In genomic region chr4:47020563-47020962, GRCm38 (mm10) we compare ENCODE assay signal across 8 mouse cellular contexts. TPM values are rescaled to one million over a fixed set of nuclear protein-coding genes. Genes with fewer than 3 reads are reported as not detected.
DNase-seq lines count a peak whose midpoint lies in the region; ATAC-seq and TF ChIP-seq lines count a peak whose summit lies in the region.

No protein-coding gene starts in this region.

- no peak for ATAC-seq in limb, embryonic 11.5 days (ENCODE audit: insufficient number of reproducible peaks, low FRiP score, low TSS enrichment, low read depth)

- intact Hi-C loops in left cerebral cortex, postnatal 36 days (cut with DNase I): loop anchor here (5.0 kb wide), 1 partner anchor 333 kb away; no protein-coding TSS in a partner anchor

- in situ Hi-C loops in ES-E14 (cut with MboI; ENCODE audit: low sequenced_read_pairs in 2 of 2, unreplicated experiment in 2 of 2): no loop called here

- no peak overlapping the region for H3K4me2 ChIP-seq in limb, embryonic 11.5 days (ENCODE audit: low read depth, severe bottlenecking)

- DNase-seq in left cerebral cortex, adult 18-20 months (ENCODE audit: low spot score in 2 of 2): peak; percentile 68 to 84
- no peak for DNase-seq in left cerebral cortex, postnatal 36 days (ENCODE audit: low spot score in 2 of 2)
- peak; percentile 44 for DNase-seq in ES-E14 (ENCODE audit: low read depth, low spot score)
- DNase-seq in brain, adult 2 months (ENCODE audit: low read depth, low spot score): peak; percentile 68
- DNase-seq in frontal cortex, postnatal 36 days (ENCODE audit: low spot score in 2 of 2): peak; percentile 67 to 70
- peak; percentile 82 for DNase-seq in limb, embryonic 11.5 days (ENCODE audit: low spot score)
- DNase-seq in ovary, postnatal 36 days (ENCODE audit: low spot score): peak; percentile 59
- peak; percentile 23 for DNase-seq in yolk sac, embryonic 10.5 days (ENCODE audit: low spot score)

- no peaks in the 10 kb centered on the region for H3K36me3 ChIP-seq in ES-E14 (ENCODE audit: control insufficient read depth, insufficient read depth, low read length, poor library complexity, severe bottlenecking)
- H3K36me3 ChIP-seq in limb, embryonic 11.5 days (ENCODE audit: control insufficient read depth, insufficient read depth, low read length): no peaks in the 10 kb centered on the region

- H3K9me3 ChIP-seq in ES-E14 (ENCODE audit: control insufficient read depth, insufficient read depth, low read depth, low read length): no peaks in the 10 kb centered on the region
- H3K9me3 ChIP-seq in limb, embryonic 11.5 days (ENCODE audit: control insufficient read depth, low read length): no peaks in the 10 kb centered on the region

- WGBS in limb, embryonic 11.5 days: 17% methylated on average over 5 of the region's 5 CpGs

- H3K4me3 ChIP-seq in ES-E14 (ENCODE audit: insufficient read depth in 1 of 2, low read depth in 1 of 2, low read length in 2 of 2, poor library complexity in 1 of 2, severe bottlenecking in 1 of 2): no peak overlapping the region
- H3K4me3 ChIP-seq in limb, embryonic 11.5 days (ENCODE audit: low read depth, low read length): no peak overlapping the region

- no peaks in the 10 kb centered on the region for H3K4me1 ChIP-seq in ES-E14 (ENCODE audit: control insufficient read depth in 2 of 2, insufficient read depth in 2 of 2, low read length in 2 of 2, poor library complexity in 1 of 2)
- H3K4me1 ChIP-seq in limb, embryonic 11.5 days (ENCODE audit: control insufficient read depth, insufficient read depth, low read length): no peaks in the 10 kb centered on the region; the same call in 1 of the 2 replicates

- no peaks in the 10 kb centered on the region for H3K27me3 ChIP-seq in limb, embryonic 11.5 days (ENCODE audit: control insufficient read depth, insufficient read depth, low read length)

- H3K9ac ChIP-seq in ES-E14 (ENCODE audit: insufficient read depth, low read depth, low read length, poor library complexity, severe bottlenecking): no peak overlapping the region
- H3K9ac ChIP-seq in limb, embryonic 11.5 days (ENCODE audit: low read length): no peak overlapping the region

- H3K27ac ChIP-seq in ES-E14 (ENCODE audit: insufficient read depth, low read depth, low read length, poor library complexity, severe bottlenecking): no peak overlapping the region
- H3K27ac ChIP-seq in limb, embryonic 11.5 days (replicated peaks; ENCODE audit: low read depth, low read length): no peak overlapping the region

TF ChIP-seq in ES-E14, 5 proteins besides CTCF, POLR2A, EP300 and RAD21:
- TF ChIP-seq HCFC1 (IDR thresholded peaks at IDR 0.05; ENCODE audit: borderline replicate concordance, insufficient read depth, low read length): no peak
- TF ChIP-seq ZC3H11A (IDR thresholded peaks at IDR 0.05; ENCODE audit: borderline replicate concordance, low read depth, low read length): peak; percentile 70
TF ChIP-seq in ES-E14: peak in this region for 1.

RNA-seq across cellular contexts. Expression of gene Gabbr2, which starts 28.9 kb away (rescaled TPM):
- 100 to 1,000 TPM; 233 to 236 TPM for total RNA-seq in left cerebral cortex, adult 18-20 months (2021)
- 100 to 1,000 TPM; 253 to 276 TPM for total RNA-seq in left cerebral cortex, postnatal 36 days (2021)
- 0.09 and 0.37 TPM in 2 replicates for total RNA-seq in ES-E14 (2012; rRNA removed)
- polyA plus RNA-seq in limb, embryonic 11.5 days (2014; fragmentation: Nextera tagmentation; extraction: Ambion mirVana): 0.10 and 0.20 TPM in 2 replicates

RNA-seq across cellular contexts. Expression of gene Anks6, which starts 36.7 kb away (rescaled TPM):
- 10 to 100 TPM; 18.5 to 19.6 TPM for total RNA-seq in left cerebral cortex, adult 18-20 months (2021)
- 10 to 100 TPM; 14.7 to 21.2 TPM for total RNA-seq in left cerebral cortex, postnatal 36 days (2021)
- total RNA-seq in ES-E14 (2012; rRNA removed): 0.89 and 1.7 TPM in 2 replicates
- polyA plus RNA-seq in limb, embryonic 11.5 days (2014; fragmentation: Nextera tagmentation; extraction: Ambion mirVana): 4.0 and 4.2 TPM in 2 replicates

Comparison
In these comparisons a context has a peak if more than half of its experiments do, and no peak if none do; other contexts are left out.
1. DNase-seq: peak in left cerebral cortex, adult 18-20 months (2 of 2), ES-E14 (single experiment), brain, adult 2 months (single experiment), frontal cortex, postnatal 36 days (2 of 2), limb, embryonic 11.5 days (single experiment), ovary, postnatal 36 days (single experiment) and yolk sac, embryonic 10.5 days (single experiment); none in left cerebral cortex, postnatal 36 days (0 of 2).
2. RNA of gene Gabbr2, which starts 28.9 kb away (total RNA-seq): 253 to 276 TPM in left cerebral cortex, postnatal 36 days and 233 to 236 TPM in left cerebral cortex, adult 18-20 months; 0.09 to 0.37 TPM in ES-E14; every median in the first group is over 100 times any median in the second.